17 mouse cellular contexts compared by ENCODE assay signal in the genomic region with DNA sequence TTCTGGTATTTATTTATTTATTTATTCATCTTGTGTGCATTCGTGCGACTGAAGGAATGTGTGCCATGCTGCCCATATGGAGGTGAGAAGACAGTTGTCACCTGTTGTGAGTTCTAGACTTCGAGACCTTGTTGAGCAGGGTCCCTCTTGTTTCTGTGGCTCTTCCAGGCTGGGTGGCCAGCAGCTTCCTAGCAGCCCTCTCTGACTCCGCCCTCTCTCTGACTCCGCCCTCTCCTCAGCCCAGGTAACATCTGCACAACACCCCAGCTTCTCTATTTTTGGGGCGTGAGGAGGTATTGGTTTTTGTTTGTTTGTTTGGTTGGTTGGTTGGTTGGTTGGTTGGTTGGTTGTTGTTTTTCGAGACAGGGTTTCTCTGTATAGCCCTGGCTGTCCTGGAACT. TPM values are rescaled to one million over a fixed set of nuclear protein-coding genes. Genes with fewer than 3 reads are reported as not detected.
"Had no signal": no experiment of that assay in that cellular context is flagged by ENCODE, and none has a peak within 500 bp of the region (broad histone marks: within the 10 kb centered on the region; RNA-seq: fewer than 3 reads in every experiment).

No protein-coding gene starts in this region.

- H3K27ac ChIP-seq: left cerebral cortex, adult 2 months; limb, embryonic 10.5 days; liver, embryonic 12.5 days; lung, embryonic 15.5 days; midbrain, embryonic 13.5 days; neural tube, embryonic 12.5 days had no signal

- H3K27me3 ChIP-seq: lung, embryonic 15.5 days; neural tube, embryonic 12.5 days had no signal

- H3K36me3 ChIP-seq: limb, embryonic 10.5 days; liver, embryonic 12.5 days; lung, embryonic 15.5 days; midbrain, embryonic 13.5 days; neural tube, embryonic 12.5 days had no signal

- ATAC-seq: liver, embryonic 12.5 days; midbrain, embryonic 13.5 days had no signal

- H3K4me2 ChIP-seq: liver, embryonic 12.5 days; lung, embryonic 15.5 days; midbrain, embryonic 13.5 days; neural tube, embryonic 12.5 days had no signal

- H3K9me3 ChIP-seq: limb, embryonic 10.5 days; liver, embryonic 12.5 days; lung, embryonic 15.5 days; midbrain, embryonic 13.5 days; neural tube, embryonic 12.5 days had no signal

- H3K4me3 ChIP-seq: left cerebral cortex, adult 2 months; limb, embryonic 10.5 days; liver, embryonic 12.5 days; lung, embryonic 15.5 days; midbrain, embryonic 13.5 days; neural tube, embryonic 12.5 days had no signal

- DNase-seq: kidney, adult 9 months; kidney, postnatal 10 days; lung, postnatal 36 days; retina, postnatal 1 day; right cerebral cortex, postnatal 4 days; spleen, adult 18-20 months; thymus, adult 2 months; thymus, postnatal 25 days had no signal

- H3K9ac ChIP-seq: liver, embryonic 12.5 days; lung, embryonic 15.5 days; midbrain, embryonic 13.5 days; neural tube, embryonic 12.5 days had no signal

- H3K4me1 ChIP-seq: limb, embryonic 10.5 days; liver, embryonic 12.5 days; midbrain, embryonic 13.5 days; neural tube, embryonic 12.5 days had no signal

RNA-seq across cellular contexts. Expression of a gene that starts 38.2 kb away (rescaled TPM):
- polyA plus RNA-seq: urinary bladder, adult 2 months had no signal

RNA-seq across cellular contexts. Expression of a gene that starts 59.3 kb away (rescaled TPM):
- total RNA-seq: monocyte, adult 5-6 weeks had no signal
- polyA plus RNA-seq: midbrain, embryonic 13.5 days; neural tube, embryonic 12.5 days; stomach, embryonic 14.5 days had no signal
